Mouse (Mus musculus) kidney, postnatal 10 days (tissue): ENCODE data around the gene Mill2.
"Not testable (repeated sequence)": the region's sequence is repeated elsewhere in the genome, so short reads cannot be mapped to it uniquely, and the experiment has no call there.

Source experiments
- DNase-seq: peaks from one replicate; pipeline ENCODE4 v3.0.0; 2021; ENCODE audit warnings: mixed read lengths

Gene Mill2

GRCm38 (mm10) chr7:18839865-18840264, at the start of gene Mill2:
Gene Mill2, plus strand, starts transcription at chr7:18839966.
- peak; percentile 31 for DNase-seq

- not testable (repeated sequence) for DNase-seq
These were observed 49.1 kb upstream of the Mill2 start for GRCm38 (mm10) chr7:18790671-18791070.

- no peak for DNase-seq
These were observed 41.3 kb upstream of the Mill2 start, which contains the start of gene Psg19 for GRCm38 (mm10) chr7:18798420-18798819. Gene Psg19, minus strand, starts transcription at chr7:18798520.

- no peak for DNase-seq
These were observed 40.6 kb upstream of the Mill2 start for GRCm38 (mm10) chr7:18799129-18799528.

- DNase-seq: no peak
These were observed 36.2 kb upstream of the Mill2 start for GRCm38 (mm10) chr7:18803526-18803925.

GRCm38 (mm10) chr7:18818301-18818700, 21.5 kb upstream of the Mill2 start:
- no peak for DNase-seq

GRCm38 (mm10) chr7:18821507-18821906, 18.3 kb upstream of the Mill2 start, which contains the start of gene Psg17:
Gene Psg17, minus strand, starts transcription at chr7:18821607.
- no peak for DNase-seq

- DNase-seq: no peak
These were observed 11.8 kb upstream of the Mill2 start for GRCm38 (mm10) chr7:18827792-18828546.

GRCm38 (mm10) chr7:18828592-18828991, 11.2 kb upstream of the Mill2 start:
- peak; percentile 31 for DNase-seq

GRCm38 (mm10) chr7:18829545-18829944, 10.2 kb upstream of the Mill2 start:
- DNase-seq: no peak

GRCm38 (mm10) chr7:18832298-18832697, 7.5 kb upstream of the Mill2 start:
- DNase-seq: peak; percentile 48

- DNase-seq: peak; percentile 76
These were observed 814 bp downstream of the Mill2 start for GRCm38 (mm10) chr7:18840386-18841173.

- peak; percentile 9 for DNase-seq
These were observed 1.4 kb downstream of the Mill2 start for GRCm38 (mm10) chr7:18841174-18841567.

GRCm38 (mm10) chr7:18844811-18845210, 5.0 kb downstream of the Mill2 start:
- DNase-seq: peak; percentile 21

GRCm38 (mm10) chr7:18848395-18848794, 8.6 kb downstream of the Mill2 start:
- DNase-seq: no peak

- peak; percentile 30 for DNase-seq
These were observed 18.6 kb downstream of the Mill2 start for GRCm38 (mm10) chr7:18858310-18858916.

- no peak for DNase-seq
These were observed 23.0 kb downstream of the Mill2 start for GRCm38 (mm10) chr7:18862801-18863200.

- no peak for DNase-seq
These were observed 28.7 kb downstream of the Mill2 start for GRCm38 (mm10) chr7:18868491-18868890.

- not testable (repeated sequence) for DNase-seq
These were observed 31.3 kb downstream of the Mill2 start, which contains the start of gene Pglyrp1 for GRCm38 (mm10) chr7:18871031-18871430. Gene Pglyrp1, plus strand, starts transcription at chr7:18871331.

- DNase-seq: no peak
These were observed 32.4 kb downstream of the Mill2 start for GRCm38 (mm10) chr7:18872014-18872802.

GRCm38 (mm10) chr7:18872816-18873215, 33.0 kb downstream of the Mill2 start:
- DNase-seq: no peak

- DNase-seq: peak; percentile 85
These were observed 33.5 kb downstream of the Mill2 start for GRCm38 (mm10) chr7:18873253-18873652.
